Mouse (Mus musculus): Measurements from ENCODE around the gene Gpr25.
A peak's percentile ranks its signal among the peaks of the same experiment; 100 is the strongest.

Gene Gpr25

GRCm38 (mm10) chr1:136260635-136261238 is at the start of gene Gpr25:
TSS of gene Gpr25 (minus strand) at chr1:136260873.
- no peak for DNase-seq (ENCODE audit: low read depth, low spot score)

- DNase-seq (ENCODE audit: low read depth, low spot score) = peak; percentile 10
Observed at GRCm38 (mm10) chr1:136309193-136309592, 48.5 kb upstream of the Gpr25 start.

GRCm38 (mm10) chr1:136306424-136306823 is 45.8 kb upstream of the Gpr25 start:
- peak; percentile 12 for DNase-seq (ENCODE audit: low read depth, low spot score)

GRCm38 (mm10) chr1:136293961-136294360 is 33.3 kb upstream of the Gpr25 start:
- no peak for DNase-seq (ENCODE audit: low read depth, low spot score)

- no peak for DNase-seq (ENCODE audit: low read depth, low spot score)
Observed at GRCm38 (mm10) chr1:136289803-136290202, 29.1 kb upstream of the Gpr25 start.

- DNase-seq (ENCODE audit: low read depth, low spot score) = no peak
Observed at GRCm38 (mm10) chr1:136277366-136277765, 16.7 kb upstream of the Gpr25 start.

GRCm38 (mm10) chr1:136268224-136268623 is 7.6 kb upstream of the Gpr25 start:
- DNase-seq (ENCODE audit: low read depth, low spot score) = no peak

GRCm38 (mm10) chr1:136266127-136266526 is 5.5 kb upstream of the Gpr25 start:
- DNase-seq (ENCODE audit: low read depth, low spot score) = no peak

- DNase-seq (ENCODE audit: low read depth, low spot score) = no peak
Observed at GRCm38 (mm10) chr1:136263355-136263754, 2.7 kb upstream of the Gpr25 start.

GRCm38 (mm10) chr1:136259893-136260634 is 609 bp downstream of the Gpr25 start:
- peak; percentile 62 for DNase-seq (ENCODE audit: low read depth, low spot score)

GRCm38 (mm10) chr1:136259543-136259892 is 1.2 kb downstream of the Gpr25 start:
- no peak for DNase-seq (ENCODE audit: low read depth, low spot score)

- DNase-seq (ENCODE audit: low read depth, low spot score) = no peak
Observed at GRCm38 (mm10) chr1:136258495-136258894, 2.2 kb downstream of the Gpr25 start.

GRCm38 (mm10) chr1:136255657-136256056 is 5.0 kb downstream of the Gpr25 start:
- no peak for DNase-seq (ENCODE audit: low read depth, low spot score)

GRCm38 (mm10) chr1:136255174-136255573 is 5.5 kb downstream of the Gpr25 start:
- no peak for DNase-seq (ENCODE audit: low read depth, low spot score)

GRCm38 (mm10) chr1:136254503-136255065 is 6.1 kb downstream of the Gpr25 start:
- no peak for DNase-seq (ENCODE audit: low read depth, low spot score)

GRCm38 (mm10) chr1:136253472-136253871 is 7.2 kb downstream of the Gpr25 start:
- no peak for DNase-seq (ENCODE audit: low read depth, low spot score)

- no peak for DNase-seq (ENCODE audit: low read depth, low spot score)
Observed at GRCm38 (mm10) chr1:136249662-136250061, 11.0 kb downstream of the Gpr25 start.

- DNase-seq (ENCODE audit: low read depth, low spot score) = no peak
Observed at GRCm38 (mm10) chr1:136247393-136247792, 13.3 kb downstream of the Gpr25 start.

- DNase-seq (ENCODE audit: low read depth, low spot score) = no peak
Observed at GRCm38 (mm10) chr1:136244469-136244868, 16.2 kb downstream of the Gpr25 start.

- no peak for DNase-seq (ENCODE audit: low read depth, low spot score)
Observed at GRCm38 (mm10) chr1:136241801-136242200, 18.9 kb downstream of the Gpr25 start.

GRCm38 (mm10) chr1:136238495-136238894 is 22.2 kb downstream of the Gpr25 start:
- no peak for DNase-seq (ENCODE audit: low read depth, low spot score)

- DNase-seq (ENCODE audit: low read depth, low spot score) = no peak
Observed at GRCm38 (mm10) chr1:136234595-136235092, 26.0 kb downstream of the Gpr25 start.
